Mouse (Mus musculus) MEL (cell line): Measurements from ENCODE around the gene Kif26b. TPM values are rescaled to one million over a fixed set of nuclear protein-coding genes. Genes with fewer than 3 reads are reported as not detected.

Source experiments
- DNase-seq: peaks from one replicate; pipeline ENCODE4 v3.0.0; 2011; ENCODE audit warnings: low read depth, low spot score
- H3K27ac ChIP-seq: 2 replicates; pipeline ENCODE4 v1.5.1; 2012; ENCODE audit warnings: low read depth, mild to moderate bottlenecking, control low read depth, low read length, moderate library complexity; ENCODE audit not compliant: control insufficient read depth
- H3K27me3 ChIP-seq, 2 experiments: fragments of 150-350 bp in 1 of 2; sonication (generic) in 1 of 2; 2 replicates each; pipeline ENCODE4 v1.6.1; 2012; ENCODE audit warnings: low read length in 2 of 2, mild to moderate bottlenecking in 2 of 2, improper control_type of control experiment in 1 of 2, moderate library complexity in 1 of 2; ENCODE audit not compliant: insufficient read depth in 2 of 2, control insufficient read depth in 1 of 2
- H3K36me3 ChIP-seq, 2 experiments: 2 replicates each; pipeline ENCODE4 v1.6.1; 2012 to 2014; ENCODE audit warnings: low read length in 2 of 2, improper control_type of control experiment in 1 of 2, inconsistent platforms in 1 of 2, mild to moderate bottlenecking in 1 of 2; ENCODE audit not compliant: insufficient read depth in 2 of 2, control insufficient read depth in 1 of 2
- H3K4me1 ChIP-seq, 2 experiments: fragments of 150-350 bp in 1 of 2; sonication (generic) in 1 of 2; 2 replicates each; pipeline ENCODE4 v1.6.1; 2012; ENCODE audit warnings: low read length in 2 of 2, improper control_type of control experiment in 1 of 2, mild to moderate bottlenecking in 1 of 2; ENCODE audit not compliant: insufficient read depth in 2 of 2, control insufficient read depth in 1 of 2
- H3K4me3 ChIP-seq, 2 experiments: fragments of 150-350 bp in 1 of 2; sonication (generic) in 1 of 2; 2 replicates each; pipeline ENCODE4 v1.5.1; 2012; ENCODE audit warnings: low read depth in 2 of 2, low read length in 2 of 2, mild to moderate bottlenecking in 2 of 2, moderate library complexity in 2 of 2, control low read depth in 1 of 2, improper control_type of control experiment in 1 of 2; ENCODE audit not compliant: control insufficient read depth in 1 of 2, insufficient read depth in 1 of 2
- H3K79me2 ChIP-seq: 2 replicates; pipeline ENCODE4 v1.6.1; 2012; ENCODE audit warnings: mild to moderate bottlenecking, low read length, moderate library complexity; ENCODE audit not compliant: control insufficient read depth, poor library complexity, insufficient read depth
- H3K9ac ChIP-seq: 2 replicates; pipeline ENCODE4 v1.6.1; 2012; ENCODE audit warnings: low read depth, mild to moderate bottlenecking, control low read depth, low read length, moderate library complexity; ENCODE audit not compliant: control insufficient read depth, poor library complexity, severe bottlenecking
- H3K9me3 ChIP-seq: fragments of 150-350 bp; sonication (generic); replicated peaks from 2 replicates; pipeline ENCODE4 v1.6.1; 2012; ENCODE audit warnings: mild to moderate bottlenecking, low read length, improper control_type of control experiment, moderate library complexity; ENCODE audit not compliant: insufficient read depth
- BHLHE40 ChIP-seq: IDR thresholded peaks from 2 replicates; pipeline ENCODE4 v1.6.1; 2012; ENCODE audit warnings: low read depth, mild to moderate bottlenecking, inconsistent platforms, low read length, improper control_type of control experiment, borderline replicate concordance
- CHD2 ChIP-seq: IDR thresholded peaks from 2 replicates; pipeline ENCODE4 v1.6.1; 2011; ENCODE audit warnings: low read length, improper control_type of control experiment
- ELF1 ChIP-seq: IDR thresholded peaks from 2 replicates; pipeline ENCODE4 v1.6.1; 2014; ENCODE audit warnings: low read depth, mild to moderate bottlenecking, inconsistent platforms, low read length, improper control_type of control experiment, moderate library complexity
- GATA1 ChIP-seq: IDR thresholded peaks from 2 replicates; pipeline ENCODE4 v1.6.1; 2011; ENCODE audit warnings: low read depth, low read length, improper control_type of control experiment
- HCFC1 ChIP-seq: IDR thresholded peaks from 2 replicates; pipeline ENCODE4 v1.6.1; 2012; ENCODE audit warnings: low read depth, mild to moderate bottlenecking, inconsistent platforms, low read length, improper control_type of control experiment, moderate library complexity
- JUND ChIP-seq: IDR thresholded peaks from 2 replicates; pipeline ENCODE4 v1.6.1; 2011; ENCODE audit warnings: low read depth, mild to moderate bottlenecking, improper control_type of control experiment, low read length
- MAFK ChIP-seq: IDR thresholded peaks from 2 replicates; pipeline ENCODE4 v1.6.1; 2011; ENCODE audit warnings: low read depth, mild to moderate bottlenecking, low read length, improper control_type of control experiment, borderline replicate concordance
- MAX ChIP-seq: IDR thresholded peaks from 2 replicates; pipeline ENCODE4 v1.6.1; 2011; ENCODE audit warnings: low read length, improper control_type of control experiment
- MAZ ChIP-seq: IDR thresholded peaks from 2 replicates; pipeline ENCODE4 v1.6.1; 2012; ENCODE audit warnings: low read depth, mild to moderate bottlenecking, inconsistent platforms, low read length, improper control_type of control experiment
- MXI1 ChIP-seq: IDR thresholded peaks from 2 replicates; pipeline ENCODE4 v1.6.1; 2011; ENCODE audit warnings: mild to moderate bottlenecking, low read depth, low read length, improper control_type of control experiment
- MYB ChIP-seq: IDR thresholded peaks from 2 replicates; pipeline ENCODE4 v1.6.1; 2011; ENCODE audit warnings: mild to moderate bottlenecking, low read depth, low read length, improper control_type of control experiment
- NRF1 ChIP-seq: IDR thresholded peaks from 2 replicates; pipeline ENCODE4 v1.6.1; 2014; ENCODE audit warnings: low read depth, mild to moderate bottlenecking, inconsistent platforms, low read length, improper control_type of control experiment, moderate library complexity; ENCODE audit not compliant: poor library complexity, insufficient read depth, severe bottlenecking
- POLR2AphosphoS2 ChIP-seq: IDR thresholded peaks from 2 replicates; pipeline ENCODE4 v1.6.1; 2011; ENCODE audit warnings: low read length, improper control_type of control experiment
- POLR2AphosphoS5 ChIP-seq: IDR thresholded peaks from 2 replicates; pipeline ENCODE4 v1.6.1; 2012; ENCODE audit warnings: low read depth, borderline replicate concordance, mild to moderate bottlenecking, inconsistent platforms, low read length, moderate library complexity, mixed read lengths
- RCOR1 ChIP-seq: IDR thresholded peaks from 2 replicates; pipeline ENCODE4 v1.6.1; 2012; ENCODE audit warnings: low read depth, mild to moderate bottlenecking, inconsistent platforms, low read length, improper control_type of control experiment
- SIN3A ChIP-seq: IDR thresholded peaks from 2 replicates; pipeline ENCODE4 v1.6.1; 2012; ENCODE audit warnings: low read length, improper control_type of control experiment, inconsistent platforms
- SMC3 ChIP-seq: IDR thresholded peaks from 2 replicates; pipeline ENCODE4 v1.6.1; 2011; ENCODE audit warnings: low read depth, low read length, improper control_type of control experiment
- TAL1 ChIP-seq: IDR thresholded peaks from 2 replicates; pipeline ENCODE4 v1.6.1; 2012; ENCODE audit warnings: mild to moderate bottlenecking, inconsistent platforms, low read length, moderate library complexity, mixed read lengths
- TBP ChIP-seq: IDR thresholded peaks from 2 replicates; pipeline ENCODE4 v1.8.0; 2011; ENCODE audit warnings: low read depth, low read length, improper control_type of control experiment
- TCF12 ChIP-seq: IDR thresholded peaks from 2 replicates; pipeline ENCODE4 v1.6.1; 2014; ENCODE audit warnings: low read depth, mild to moderate bottlenecking, inconsistent platforms, low read length, improper control_type of control experiment, moderate library complexity
- USF1 ChIP-seq: IDR thresholded peaks from 2 replicates; pipeline ENCODE4 v1.6.1; 2014; ENCODE audit warnings: low read depth, mild to moderate bottlenecking, inconsistent platforms, low read length, improper control_type of control experiment, moderate library complexity
- USF2 ChIP-seq, 2 experiments: IDR thresholded peaks; 2 replicates each; pipeline ENCODE4 v1.6.1; 2011 to 2012; ENCODE audit warnings: improper control_type of control experiment in 2 of 2, low read length in 2 of 2, borderline replicate concordance in 1 of 2, inconsistent platforms in 1 of 2, low read depth in 1 of 2, mild to moderate bottlenecking in 1 of 2; ENCODE audit not compliant: insufficient read depth in 1 of 2
- ZC3H11A ChIP-seq: IDR thresholded peaks from 2 replicates; pipeline ENCODE4 v1.6.1; 2012; ENCODE audit warnings: low read depth, mild to moderate bottlenecking, inconsistent platforms, low read length, improper control_type of control experiment
- ZKSCAN1 ChIP-seq: IDR thresholded peaks from 2 replicates; pipeline ENCODE4 v1.6.1; 2012; ENCODE audit warnings: low read depth, mild to moderate bottlenecking, inconsistent platforms, low read length, improper control_type of control experiment, moderate library complexity
- ZMIZ1 ChIP-seq: IDR thresholded peaks from 2 replicates; pipeline ENCODE4 v1.6.1; 2012; ENCODE audit warnings: low read depth, mild to moderate bottlenecking, inconsistent platforms, low read length, improper control_type of control experiment, moderate library complexity
- polyA plus RNA-seq, 2 experiments: library from polyadenylated mRNA; stranded (reverse) in 1 of 2; unstranded in 1 of 2; fragments of >175 nt in 1 of 2; fragments of >200 nt in 1 of 2; gene quantifications; 2 replicates each; pipeline versions ENCODE4 v1.2.1 to v1.2.4; 2012; ENCODE audit warnings: low replicate concordance in 2 of 2, low read depth in 1 of 2; ENCODE audit not compliant: insufficient read length in 2 of 2, insufficient read depth in 1 of 2, missing spikeins in 1 of 2
- total RNA-seq: library from RNA; depleted of rRNA; stranded (reverse); fragments of 300-350 nt; gene quantifications from 2 replicates; pipeline ENCODE4 v1.2.3, GENCODE M21; 2012

Kif26b gene
- total and polyA plus RNA-seq, 3 experiments = 0.08 to 0.50 TPM; not detected in 1

DNA sequence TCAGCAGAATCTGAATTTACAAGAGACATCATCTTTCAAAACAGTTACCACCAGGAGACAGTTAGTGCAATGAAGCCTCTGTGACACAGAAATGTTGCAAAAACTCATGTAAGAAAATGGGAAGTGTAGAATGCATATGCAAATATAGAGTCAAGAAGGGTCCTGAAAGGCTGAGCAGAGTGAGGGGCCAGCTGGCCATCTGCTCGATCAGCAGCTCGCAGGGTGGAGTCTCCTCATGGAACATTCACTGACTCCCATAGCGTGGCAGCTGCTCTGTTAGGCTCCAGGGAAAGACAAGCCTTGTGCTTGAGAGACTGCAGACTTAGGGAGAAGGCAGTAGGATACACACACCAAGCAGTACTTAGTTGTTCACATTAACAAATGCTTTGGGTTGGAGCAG, 39.8 kb upstream of the Kif26b start:
- no peaks in the 10 kb centered on the region for H3K9me3 ChIP-seq
- H3K9ac ChIP-seq = no peak overlapping the region
- no peaks in the 10 kb centered on the region for H3K79me2 ChIP-seq
- no peak for TF ChIP-seq MAZ
- TF ChIP-seq ZKSCAN1 = no peak
- no peak for TF ChIP-seq TBP
- TF ChIP-seq SMC3 = no peak
- TF ChIP-seq TAL1 = no peak
- no peak for TF ChIP-seq TCF12
- TF ChIP-seq MAX = no peak
- no peak for TF ChIP-seq NRF1
- no peak for TF ChIP-seq MYB
- TF ChIP-seq RCOR1 = no peak
- no peak for TF ChIP-seq USF1
- no peak for TF ChIP-seq USF2 (IDR thresholded peaks at IDR 0.05; ENCODE audit: borderline replicate concordance in 1 of 2, insufficient read depth in 1 of 2, low read depth in 1 of 2, low read length in 2 of 2)
- TF ChIP-seq ZC3H11A = no peak
- TF ChIP-seq ELF1 = no peak
- H3K27ac ChIP-seq = no peak overlapping the region
- H3K4me3 ChIP-seq = no peak overlapping the region
- peaks cover 0 to 4% of the 10 kb centered on the region in 2 experiments; a peak in 1 of 4 replicates for H3K4me1 ChIP-seq
- H3K27me3 ChIP-seq = no peaks in the 10 kb centered on the region
- H3K36me3 ChIP-seq = no peaks in the 10 kb centered on the region
- DNase-seq = no peak

DNA sequence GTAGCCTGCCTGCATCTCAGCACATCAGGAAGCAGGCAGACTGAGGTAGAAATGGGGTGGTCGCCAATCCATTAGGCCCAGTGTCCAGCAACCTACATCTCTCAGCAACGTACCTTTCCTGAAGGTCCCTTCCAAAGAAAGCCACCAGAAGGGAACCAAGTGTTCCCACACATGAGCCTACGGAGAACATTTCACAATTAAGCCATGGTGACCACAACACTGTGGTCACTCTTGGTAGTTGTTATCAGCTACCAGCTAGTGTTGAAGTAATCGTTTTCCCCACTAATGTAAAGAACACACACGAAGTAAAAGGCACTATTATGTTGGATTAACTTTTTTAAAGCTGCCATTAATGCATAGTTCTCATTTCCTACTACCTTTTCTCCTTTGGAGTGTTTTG, 37.2 kb upstream of the Kif26b start:
- Histone ChIP-seq H3K4me3 (no peak overlapping the region), H3K27ac (no peak overlapping the region), H3K27me3 (no peaks in the 10 kb centered on the region)
- no peak for TF ChIP-seq SIN3A
- TF ChIP-seq MXI1 = no peak
- TF ChIP-seq MAZ = no peak
- no peak for TF ChIP-seq NRF1
- TF ChIP-seq POLR2AphosphoS2 = no peak
- TF ChIP-seq HCFC1 = no peak
- TF ChIP-seq MYB = no peak
- TF ChIP-seq MAFK = no peak
- TF ChIP-seq GATA1 = no peak
- TF ChIP-seq RCOR1 = no peak
- no peak for TF ChIP-seq CHD2
- TF ChIP-seq BHLHE40 = no peak
- no peak for TF ChIP-seq USF1
- no peak for TF ChIP-seq TAL1
- no peak for TF ChIP-seq POLR2AphosphoS5
- no peak for TF ChIP-seq TBP
- no peak for TF ChIP-seq ZMIZ1
- TF ChIP-seq JUND = no peak
- TF ChIP-seq, all 39 proteins: peak for 0
- Histone ChIP-seq H3K4me1 (peaks cover 0 to 4% of the 10 kb centered on the region in 2 experiments; a peak in 1 of 4 replicates), H3K9ac (no peak overlapping the region), H3K79me2 (no peaks in the 10 kb centered on the region), H3K9me3 (no peaks in the 10 kb centered on the region), H3K36me3 (no peaks in the 10 kb centered on the region)
- no peak for DNase-seq
